Mouse (Mus musculus) monocyte, adult 5-6 weeks (primary cell): Measurements from ENCODE around the gene Fam214a. TPM values are rescaled to one million over a fixed set of nuclear protein-coding genes. Genes with fewer than 3 reads are reported as not detected.

Experiments
- ATAC-seq: fragments of 153-309, 156-312 bp; replicated peaks from 2 replicates; pipeline ENCODE4 v1.8.0; 2017; ENCODE audit warnings: mild to moderate bottlenecking; ENCODE audit not compliant: low TSS enrichment, insufficient number of reproducible peaks, severe bottlenecking, poor library complexity, low FRiP score
- total RNA-seq: library from RNA; stranded (forward); fragments of 200-1000, 200-491, 200-594 nt; gene quantifications from 3 replicates; pipeline ENCODE4 v1.2.3, GENCODE M21; 2017

Gene Fam214a
- total RNA-seq, 1 experiment from 2014 or later = 43.8 TPM

- peak; percentile 84 for ATAC-seq
These were observed 13.8 kb upstream of the Fam214a start for GRCm38 (mm10) chr9:74938670-74939534.

GRCm38 (mm10) chr9:74946713-74947402 is 5.8 kb upstream of the Fam214a start:
- ATAC-seq = no peak

GRCm38 (mm10) chr9:74951491-74951890 is 1.2 kb upstream of the Fam214a start:
- no peak for ATAC-seq

GRCm38 (mm10) chr9:74952106-74952505 is 578 bp upstream of the Fam214a start:
- peak; percentile 74 for ATAC-seq

- ATAC-seq = peak; percentile 42
These were observed 728 bp downstream of the Fam214a start for GRCm38 (mm10) chr9:74953265-74953958.

- no peak for ATAC-seq
These were observed 1.2 kb downstream of the Fam214a start for GRCm38 (mm10) chr9:74953959-74954279.

- no peak for ATAC-seq
These were observed 1.7 kb downstream of the Fam214a start for GRCm38 (mm10) chr9:74954387-74954786.

- ATAC-seq = no peak
These were observed 7.9 kb downstream of the Fam214a start for GRCm38 (mm10) chr9:74960630-74961029.

GRCm38 (mm10) chr9:74961073-74961575 is 8.4 kb downstream of the Fam214a start:
- ATAC-seq = no peak

- no peak for ATAC-seq
These were observed 11.3 kb downstream of the Fam214a start for GRCm38 (mm10) chr9:74963953-74964352.

GRCm38 (mm10) chr9:74964866-74965384 is 12.2 kb downstream of the Fam214a start:
- peak; percentile 93 for ATAC-seq

GRCm38 (mm10) chr9:74966200-74966599 is 13.5 kb downstream of the Fam214a start:
- no peak for ATAC-seq

GRCm38 (mm10) chr9:74968647-74969428 is 16.2 kb downstream of the Fam214a start:
- no peak for ATAC-seq

- no peak for ATAC-seq
These were observed 17.9 kb downstream of the Fam214a start for GRCm38 (mm10) chr9:74970591-74970990.

GRCm38 (mm10) chr9:74971191-74971976 is 18.7 kb downstream of the Fam214a start:
- no peak for ATAC-seq

- ATAC-seq = no peak
These were observed 20.1 kb downstream of the Fam214a start for GRCm38 (mm10) chr9:74972736-74973135.

- ATAC-seq = no peak
These were observed 20.5 kb downstream of the Fam214a start for GRCm38 (mm10) chr9:74973154-74973553.

GRCm38 (mm10) chr9:74974758-74975157 is 22.1 kb downstream of the Fam214a start:
- ATAC-seq = no peak
